Mouse (Mus musculus) liver, adult 2 months (tissue): Measurements from ENCODE around the gene Eng.

ENCODE experiments used
- CTCF ChIP-seq: fragments of 200-500 bp; IDR thresholded peaks from 2 replicates; pipeline ENCODE4 v1.5.1; 2011; ENCODE audit warnings: low read depth, low read length, control low read depth
- POLR2A ChIP-seq: fragments of 200-500 bp; IDR thresholded peaks from 2 replicates; pipeline ENCODE4 v1.6.1; 2011; ENCODE audit warnings: low read length, control low read depth; ENCODE audit not compliant: insufficient read depth; ENCODE audit errors: extremely low read depth

GRCm38 (mm10) chr2:32617601-32618000 lies 28.8 kb upstream of the Eng start:
- TF ChIP-seq CTCF (peak; percentile 58), POLR2A (no peak)
